Mouse (Mus musculus) cerebellum, adult 2 months (tissue): ENCODE data around the gene Mc1r. TPM values are rescaled to one million over a fixed set of nuclear protein-coding genes. Genes with fewer than 3 reads are reported as not detected.
"Not testable (repeated sequence)": the region's sequence is repeated elsewhere in the genome, so short reads cannot be mapped to it uniquely, and the experiment has no call there.

Source experiments
- DNase-seq, 2 experiments: peaks; one replicate each; pipeline ENCODE4 v3.0.0; 2021
- H3K27ac ChIP-seq: fragments of 200-500 bp; 2 replicates; pipeline ENCODE4 v1.5.1; 2012; ENCODE audit warnings: low read length, control low read depth, inconsistent platforms; ENCODE audit not compliant: insufficient read depth
- H3K27me3 ChIP-seq: fragments of 200-500 bp; 2 replicates; pipeline ENCODE4 v1.6.1; 2012; ENCODE audit warnings: inconsistent platforms, mild to moderate bottlenecking, low read length, moderate library complexity; ENCODE audit not compliant: control insufficient read depth, insufficient read depth
- H3K4me1 ChIP-seq: fragments of 200-500 bp; 2 replicates; pipeline ENCODE4 v1.6.1; 2011; ENCODE audit warnings: low read length; ENCODE audit not compliant: control insufficient read depth, insufficient read depth
- H3K4me3 ChIP-seq: fragments of 200-500 bp; replicated peaks from 2 replicates; pipeline ENCODE3; 2011; ENCODE audit warnings: mild to moderate bottlenecking, low read depth, low read length, control low read depth; ENCODE audit not compliant: insufficient read depth
- CTCF ChIP-seq: fragments of 200-500 bp; IDR thresholded peaks from 2 replicates; pipeline ENCODE4 v1.5.1; 2011; ENCODE audit warnings: low read depth, mild to moderate bottlenecking, control low read depth, low read length, moderate library complexity, borderline replicate concordance; ENCODE audit not compliant: insufficient read depth
- POLR2A ChIP-seq: fragments of 200-500 bp; IDR thresholded peaks from 2 replicates; pipeline ENCODE4 v1.6.1; 2011; ENCODE audit warnings: low read length, control low read depth, borderline replicate concordance; ENCODE audit not compliant: insufficient read depth
- WGBS: fragments of 180-500 bp; shearing (Covaris S2); methylation state at CpG from one replicate; pipeline ENCODE4 v1.1.7; 2018; 5-methylcytosine and 5-hydroxymethylcytosine counted together
- polyA plus RNA-seq: library from polyadenylated mRNA; depleted of rRNA; stranded (reverse); fragments of >200 nt; gene quantifications from 2 replicates; pipeline ENCODE4 v1.2.3, GENCODE M21; 2012

The Mc1r gene
- polyA plus RNA-seq, 1 experiment: 0.05 TPM

- 0 out of 2 replicates have a peak overlapping the region, but pooled peaks have one; percentile 71 for H3K27ac ChIP-seq
- DNase-seq: peak; percentile 63 to 77
- no peaks in the 10 kb centered on the region for H3K27me3 ChIP-seq
- WGBS: 3% methylated on average over 12 of the region's 12 CpGs
- H3K4me3 ChIP-seq: peak overlapping the region; percentile 81
- peaks cover 25% of the 10 kb centered on the region for H3K4me1 ChIP-seq
- TF ChIP-seq POLR2A: peak; percentile 28; the same call in 1 of the 2 replicates
- TF ChIP-seq CTCF: no peak
Observed at GRCm38 (mm10) chr8:123412560-123413170, 5.8 kb downstream of the Mc1r start.

- no peaks in the 10 kb centered on the region for H3K27me3 ChIP-seq
- 38% methylated on average over 9 of the region's 9 CpGs for WGBS
- H3K4me3 ChIP-seq: peak overlapping the region; percentile 38
- no peak for TF ChIP-seq CTCF
- TF ChIP-seq POLR2A: no peak
- DNase-seq: no peak
- no peak overlapping the region for H3K27ac ChIP-seq
- H3K4me1 ChIP-seq: peaks cover 18% of the 10 kb centered on the region
Observed at GRCm38 (mm10) chr8:123414255-123414654, 7.3 kb downstream of the Mc1r start.

- H3K4me1 ChIP-seq: peaks cover 11% of the 10 kb centered on the region
- H3K27me3 ChIP-seq, H3K4me3 ChIP-seq, DNase-seq, H3K27ac ChIP-seq: not testable (repeated sequence)
- WGBS: 82% methylated on average over 5 of the region's 5 CpGs
Observed at GRCm38 (mm10) chr8:123414997-123415696, 8.2 kb downstream of the Mc1r start.

- DNase-seq: no peak
- TF ChIP-seq CTCF (no peak), POLR2A (no peak)
- WGBS: 78% methylated on average over 8 of the region's 8 CpGs
- no peak overlapping the region; the same call in 1 of the 2 replicates for H3K27ac ChIP-seq
- peaks cover 15% of the 10 kb centered on the region for H3K4me1 ChIP-seq
- no peak overlapping the region for H3K4me3 ChIP-seq
- no peaks in the 10 kb centered on the region for H3K27me3 ChIP-seq
Observed at GRCm38 (mm10) chr8:123415967-123416943, 9.3 kb downstream of the Mc1r start.

- H3K27me3 ChIP-seq: no peaks in the 10 kb centered on the region
- DNase-seq: no peak
- no peak overlapping the region for H3K4me3 ChIP-seq
- H3K4me1 ChIP-seq: peaks cover 15% of the 10 kb centered on the region
- TF ChIP-seq CTCF: no peak
- TF ChIP-seq POLR2A: no peak
- H3K27ac ChIP-seq: peak overlapping the region; percentile 0; the same call in 1 of the 2 replicates
- 57% methylated on average over 8 of the region's 8 CpGs for WGBS
Observed at GRCm38 (mm10) chr8:123416944-123417555, 10.1 kb downstream of the Mc1r start.

GRCm38 (mm10) chr8:123419711-123420110, 12.8 kb downstream of the Mc1r start:
- peaks cover 15% of the 10 kb centered on the region for H3K4me1 ChIP-seq
- WGBS: 85% methylated on average over 4 of the region's 4 CpGs
- TF ChIP-seq CTCF (no peak), POLR2A (no peak)
- H3K27me3 ChIP-seq: no peaks in the 10 kb centered on the region
- no peak overlapping the region for H3K4me3 ChIP-seq
- no peak for DNase-seq
- H3K27ac ChIP-seq: no peak overlapping the region

- no peak for TF ChIP-seq CTCF
- TF ChIP-seq POLR2A: no peak
- no peak overlapping the region for H3K27ac ChIP-seq
- no peak overlapping the region for H3K4me3 ChIP-seq
- 88% methylated on average over 34 of the region's 34 CpGs for WGBS
- peaks cover 19% of the 10 kb centered on the region for H3K4me1 ChIP-seq
- H3K27me3 ChIP-seq: no peaks in the 10 kb centered on the region
- peak in 1 of 2 experiments; percentile 20 for DNase-seq
Observed at GRCm38 (mm10) chr8:123420525-123421281, 13.8 kb downstream of the Mc1r start.
